Mouse (Mus musculus) limb, embryonic 11.5 days (tissue): Measurements from ENCODE around the gene Cfap20. TPM values are rescaled to one million over a fixed set of nuclear protein-coding genes. Genes with fewer than 3 reads are reported as not detected.
A peak's percentile ranks its signal among the peaks of the same experiment; 100 is the strongest.

ENCODE experiments used
- ATAC-seq: fragments of 200-750 bp; cut with Nextera tagmentation; 2 replicates; pipeline ENCODE4 v1.8.0; 2017; ENCODE audit warnings: low read depth; ENCODE audit not compliant: insufficient number of reproducible peaks, low FRiP score, low TSS enrichment
- DNase-seq: peaks from one replicate; pipeline ENCODE4 v3.0.0-alpha.2; 2015; ENCODE audit warnings: low spot score
- H3K27ac ChIP-seq: fragments of 300-500 bp; sonication (generic); replicated peaks from 2 replicates; pipeline ENCODE4 v1.5.1; 2014; ENCODE audit warnings: low read depth, mild to moderate bottlenecking, low read length
- H3K27me3 ChIP-seq: fragments of 300-500 bp; sonication (generic); 2 replicates; pipeline ENCODE4 v1.6.1; 2014; ENCODE audit warnings: mild to moderate bottlenecking, low read length, mixed read lengths; ENCODE audit not compliant: control insufficient read depth, insufficient read depth
- H3K36me3 ChIP-seq: fragments of 300-500 bp; sonication (generic); 2 replicates; pipeline ENCODE4 v1.6.1; 2014; ENCODE audit warnings: mild to moderate bottlenecking, low read length, moderate library complexity, mixed read lengths; ENCODE audit not compliant: control insufficient read depth, insufficient read depth
- H3K4me1 ChIP-seq: fragments of 300-500 bp; sonication (generic); 2 replicates; pipeline ENCODE4 v1.6.1; 2014; ENCODE audit warnings: low read length, mixed read lengths; ENCODE audit not compliant: control insufficient read depth, insufficient read depth
- H3K4me2 ChIP-seq: fragments of 300-500 bp; sonication (generic); 2 replicates; pipeline ENCODE4 v1.6.1; 2014; ENCODE audit warnings: low read depth, mild to moderate bottlenecking, moderate library complexity; ENCODE audit not compliant: severe bottlenecking
- H3K4me3 ChIP-seq: fragments of 300-500 bp; sonication (generic); 2 replicates; pipeline ENCODE4 v1.5.1; 2014; ENCODE audit warnings: low read depth, low read length
- H3K9ac ChIP-seq: fragments of 300-500 bp; sonication (generic); 2 replicates; pipeline ENCODE4 v1.6.1; 2014; ENCODE audit warnings: mild to moderate bottlenecking, low read length
- H3K9me3 ChIP-seq: fragments of 300-500 bp; sonication (generic); 2 replicates; pipeline ENCODE4 v1.6.1; 2016; ENCODE audit warnings: low read length; ENCODE audit not compliant: control insufficient read depth
- WGBS: fragments of 180-500 bp; shearing (Covaris S2); extraction: QIAGEN DNeasy Blood & Tissue Kit; methylation state at CpG from one replicate; pipeline ENCODE4 v1.1.7; 2014; 5-methylcytosine and 5-hydroxymethylcytosine counted together
- polyA plus RNA-seq: library from polyadenylated mRNA; unstranded; fragments of >200 nt; fragmentation: Nextera tagmentation; extraction: Ambion mirVana; gene quantifications from 2 replicates; pipeline ENCODE4 v1.2.1, GENCODE M21; 2014

Cfap20 gene
- polyA plus RNA-seq, result 142 and 143 TPM in 2 replicates

DNA sequence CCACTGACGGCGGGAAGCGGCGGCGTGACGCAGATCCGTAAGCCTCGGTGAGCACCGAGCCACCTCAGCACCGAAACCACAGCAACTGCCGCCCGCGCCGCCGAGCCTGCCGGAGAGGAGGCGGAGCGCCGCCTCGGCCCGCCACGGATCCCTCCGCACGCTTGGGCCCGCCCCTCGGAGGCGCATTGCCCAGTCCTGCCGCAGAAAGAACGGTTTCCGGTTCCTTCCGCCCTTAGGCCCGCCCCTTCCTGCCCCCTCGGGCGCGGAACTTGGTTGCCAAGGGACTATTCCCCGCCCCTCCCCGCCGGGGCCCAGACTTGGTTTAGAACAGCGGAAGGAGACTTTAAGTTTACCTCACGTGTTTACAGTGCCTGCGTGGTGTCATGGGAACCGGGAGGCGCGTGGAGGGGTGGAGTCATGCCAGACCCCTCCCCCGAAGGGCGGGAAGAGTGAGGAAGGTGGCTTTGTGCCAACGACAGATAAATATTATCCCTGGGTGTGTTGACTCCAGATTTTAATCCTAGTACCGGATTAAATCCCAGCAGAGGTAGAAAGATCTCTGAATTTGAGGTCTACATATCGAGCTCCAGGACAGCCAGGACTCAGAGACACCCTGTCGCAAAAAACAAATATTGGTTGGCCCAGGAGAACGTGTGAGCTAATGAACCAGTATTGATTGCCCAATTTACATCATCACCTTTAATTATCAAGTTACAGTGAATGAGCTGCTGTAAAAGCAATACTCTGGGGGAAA is at the start of gene Cfap20:
Gene Cfap20 (minus strand): TSS at position 184 of the 754 bp plus-strand sequence.
- peak within 1 kb of the TSS; percentile 77 for H3K9ac ChIP-seq
- DNase-seq, result peak; percentile 100
- peak within 1 kb of the TSS; percentile 71 for H3K27ac ChIP-seq
- H3K36me3 ChIP-seq, result no peaks in the 10 kb centered on the region
- H3K4me3 ChIP-seq, result peak within 1 kb of the TSS; percentile 62
- ATAC-seq, result peak; percentile 98
- no peaks in the 10 kb centered on the region for H3K9me3 ChIP-seq
- H3K27me3 ChIP-seq, result no peaks in the 10 kb centered on the region
- H3K4me1 ChIP-seq, result peaks cover 10% of the 10 kb centered on the region
- under 1% methylated on average over 51 of the region's 51 CpGs for WGBS
- peak within 1 kb of the TSS; percentile 74 for H3K4me2 ChIP-seq

- H3K9me3 ChIP-seq, result no peaks in the 10 kb centered on the region
- ATAC-seq, result no peak
- no peak overlapping the region for H3K4me3 ChIP-seq
- no peak overlapping the region for H3K27ac ChIP-seq
- WGBS, result 97% methylated on average over 4 of the region's 4 CpGs
- no peaks in the 10 kb centered on the region for H3K27me3 ChIP-seq
- peaks cover 14% of the 10 kb centered on the region; the same call in 1 of the 2 replicates for H3K36me3 ChIP-seq
- no peaks in the 10 kb centered on the region for H3K4me1 ChIP-seq
- no peak for DNase-seq
- H3K9ac ChIP-seq, result no peak overlapping the region
- H3K4me2 ChIP-seq, result no peak overlapping the region
Observed at GRCm38 (mm10) chr8:95470008-95470407, 35.3 kb upstream of the Cfap20 start.

DNA sequence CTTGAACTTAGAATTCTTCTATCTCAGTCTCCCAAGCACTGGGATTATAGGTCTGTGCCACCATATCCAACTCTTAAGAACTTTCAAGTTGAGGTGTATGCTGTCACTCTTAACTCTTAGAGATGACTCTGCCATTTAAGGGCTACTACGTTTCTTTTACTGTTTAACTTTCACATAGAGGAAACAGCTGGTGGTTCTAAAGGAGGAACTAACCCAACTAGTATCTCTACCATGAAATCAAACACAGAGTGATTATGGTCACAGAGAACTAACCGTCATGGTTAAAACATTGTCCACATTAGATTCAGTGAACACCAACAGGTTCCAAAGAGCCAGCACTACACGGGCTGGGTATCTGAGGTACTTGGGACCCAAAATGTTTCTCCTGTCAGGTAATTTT is 34.3 kb upstream of the Cfap20 start:
- peaks cover 16% of the 10 kb centered on the region; the same call in 1 of the 2 replicates for H3K36me3 ChIP-seq
- H3K4me3 ChIP-seq, result no peak overlapping the region
- H3K9ac ChIP-seq, result no peak overlapping the region
- H3K27ac ChIP-seq, result no peak overlapping the region
- no peak for DNase-seq
- no peaks in the 10 kb centered on the region for H3K4me1 ChIP-seq
- no peak overlapping the region for H3K4me2 ChIP-seq
- H3K9me3 ChIP-seq, result no peaks in the 10 kb centered on the region
- ATAC-seq, result no peak
- 88% methylated on average over 3 of the region's 3 CpGs for WGBS
- no peaks in the 10 kb centered on the region for H3K27me3 ChIP-seq

GRCm38 (mm10) chr8:95466543-95466942 is 31.9 kb upstream of the Cfap20 start:
- H3K4me1 ChIP-seq, result no peaks in the 10 kb centered on the region
- DNase-seq (no peak), ATAC-seq (no peak)
- no peak overlapping the region for H3K4me2 ChIP-seq
- WGBS, result 94% methylated on average over 2 of the region's 2 CpGs
- no peaks in the 10 kb centered on the region for H3K27me3 ChIP-seq
- no peak overlapping the region for H3K4me3 ChIP-seq
- H3K9me3 ChIP-seq, result no peaks in the 10 kb centered on the region
- H3K9ac ChIP-seq, result no peak overlapping the region
- H3K36me3 ChIP-seq, result peaks cover 17% of the 10 kb centered on the region; the same call in 1 of the 2 replicates
- no peak overlapping the region for H3K27ac ChIP-seq

DNA sequence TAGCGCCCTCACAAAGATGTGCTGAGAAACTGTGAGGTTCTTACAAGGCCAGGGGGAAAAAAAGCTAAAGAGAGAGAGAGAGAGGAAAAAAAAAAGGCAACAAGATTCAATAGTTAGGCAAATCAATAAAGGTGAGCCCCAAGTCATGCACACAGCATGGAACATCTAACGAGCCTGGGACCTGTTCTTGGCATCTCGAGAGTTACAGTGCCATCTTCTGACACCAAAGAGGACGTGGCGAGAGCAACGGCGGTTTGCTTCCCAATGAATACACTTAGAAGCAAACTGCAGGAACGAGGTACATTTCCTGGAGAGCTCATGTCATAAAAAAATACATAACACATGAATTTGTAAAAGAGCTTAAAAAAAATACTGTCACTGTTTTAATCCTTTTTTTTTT is 17.8 kb upstream of the Cfap20 start:
- ATAC-seq (no peak), DNase-seq (no peak)
- H3K4me1 ChIP-seq, result no peaks in the 10 kb centered on the region
- H3K27me3 ChIP-seq, result no peaks in the 10 kb centered on the region
- no peak overlapping the region for H3K4me2 ChIP-seq
- H3K9ac ChIP-seq, result no peak overlapping the region
- H3K27ac ChIP-seq, result no peak overlapping the region
- H3K9me3 ChIP-seq, result no peaks in the 10 kb centered on the region
- H3K36me3 ChIP-seq, result peaks cover 18% of the 10 kb centered on the region; the same call in 1 of the 2 replicates
- 76% methylated on average over 8 of the region's 8 CpGs for WGBS
- no peak overlapping the region for H3K4me3 ChIP-seq

DNA sequence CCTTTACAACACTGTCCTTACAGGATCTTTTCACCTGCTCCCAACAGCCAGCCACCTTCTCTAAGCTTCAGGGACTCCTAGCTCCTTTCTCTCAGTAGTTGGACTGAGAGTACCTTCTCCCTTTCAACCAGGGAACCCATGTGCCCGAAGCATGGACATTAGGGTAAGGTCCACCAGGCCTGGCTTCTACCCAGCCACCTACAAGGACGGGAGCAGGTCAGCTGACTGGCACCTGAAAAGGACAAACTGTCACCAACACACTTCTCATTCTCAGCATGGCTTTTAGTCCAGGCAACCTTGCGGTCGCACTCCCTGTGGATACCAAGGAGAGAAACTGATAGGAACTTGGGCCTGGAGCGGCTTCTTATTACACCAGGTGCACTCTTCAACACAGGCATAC is 15.6 kb upstream of the Cfap20 start:
- H3K27ac ChIP-seq, result no peak overlapping the region
- no peaks in the 10 kb centered on the region for H3K9me3 ChIP-seq
- WGBS, result 97% methylated on average over 5 of the region's 5 CpGs
- H3K4me2 ChIP-seq, result no peak overlapping the region
- no peaks in the 10 kb centered on the region for H3K27me3 ChIP-seq
- H3K36me3 ChIP-seq, result peaks cover 19% of the 10 kb centered on the region; the same call in 1 of the 2 replicates
- H3K9ac ChIP-seq, result no peak overlapping the region
- no peaks in the 10 kb centered on the region for H3K4me1 ChIP-seq
- DNase-seq (no peak), ATAC-seq (no peak)
- H3K4me3 ChIP-seq, result no peak overlapping the region

DNA sequence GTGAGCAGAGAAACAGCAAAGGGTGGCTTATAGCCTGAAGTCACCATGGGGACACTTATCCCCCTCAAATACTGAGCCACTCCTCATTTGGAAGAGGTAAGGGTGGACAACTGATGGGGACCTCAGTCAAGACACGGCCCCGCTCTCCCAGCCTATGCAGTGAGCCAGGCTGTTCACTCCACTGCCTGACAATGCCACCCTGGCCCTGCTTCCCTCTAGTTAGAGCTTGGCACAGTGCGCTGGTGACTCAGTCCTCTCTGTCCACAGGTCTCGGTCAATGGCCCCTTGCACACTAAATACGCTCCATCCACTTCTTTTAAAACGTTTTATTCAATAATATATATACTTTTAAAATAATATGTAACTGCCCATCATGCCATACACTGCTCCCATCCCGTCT is 13.0 kb upstream of the Cfap20 start:
- Histone ChIP-seq H3K27ac (no peak overlapping the region), H3K36me3 (peaks cover 12% of the 10 kb centered on the region; the same call in 1 of the 2 replicates), H3K4me3 (no peak overlapping the region), H3K9ac (no peak overlapping the region), H3K9me3 (no peaks in the 10 kb centered on the region), H3K4me2 (no peak overlapping the region), H3K27me3 (no peaks in the 10 kb centered on the region), H3K4me1 (no peaks in the 10 kb centered on the region)
- ATAC-seq (no peak), DNase-seq (no peak)
- 93% methylated on average over 7 of the region's 7 CpGs for WGBS

GRCm38 (mm10) chr8:95445042-95445441 is 10.4 kb upstream of the Cfap20 start:
- DNase-seq, result no peak
- Histone ChIP-seq H3K9ac (no peak overlapping the region), H3K4me1 (no peaks in the 10 kb centered on the region), H3K27me3 (no peaks in the 10 kb centered on the region), H3K4me3 (no peak overlapping the region), H3K27ac (no peak overlapping the region), H3K36me3 (peaks cover 5% of the 10 kb centered on the region; the same call in 1 of the 2 replicates), H3K4me2 (no peak overlapping the region), H3K9me3 (no peaks in the 10 kb centered on the region)
- 94% methylated on average over 4 of the region's 4 CpGs for WGBS
- no peak for ATAC-seq
